Mouse (Mus musculus) midbrain, embryonic 14.5 days (tissue): ENCODE results near the gene Fsd2. TPM values are rescaled to one million over a fixed set of nuclear protein-coding genes. Genes with fewer than 3 reads are reported as not detected.
A peak's percentile ranks its signal among the peaks of the same experiment; 100 is the strongest.

Experiments used
- ATAC-seq: fragments of 200-750 bp; cut with Nextera tagmentation; 2 replicates; pipeline ENCODE4 v1.8.0; 2017; ENCODE audit warnings: moderate number of reproducible peaks, moderate library complexity; ENCODE audit not compliant: low FRiP score, low TSS enrichment
- DNase-seq: peaks from one replicate; pipeline ENCODE4 v3.0.0-alpha.2; 2015
- H3K27ac ChIP-seq: fragments of 300-500 bp; sonication (generic); replicated peaks from 2 replicates; pipeline ENCODE4 v1.5.1; 2014; ENCODE audit warnings: mild to moderate bottlenecking, low read depth, low read length, moderate library complexity
- H3K27me3 ChIP-seq: fragments of 300-500 bp; sonication (generic); 2 replicates; pipeline ENCODE4 v1.6.1; 2014; ENCODE audit warnings: low read length, control low read depth, mixed read lengths; ENCODE audit not compliant: control insufficient read depth, insufficient read depth
- H3K36me3 ChIP-seq: fragments of 300-500 bp; sonication (generic); 2 replicates; pipeline ENCODE4 v1.6.1; 2014; ENCODE audit warnings: low read length, control low read depth; ENCODE audit not compliant: control insufficient read depth, insufficient read depth
- H3K4me1 ChIP-seq: fragments of 300-500 bp; sonication (generic); 2 replicates; pipeline ENCODE4 v1.6.1; 2014; ENCODE audit warnings: mild to moderate bottlenecking, antibody characterized with exemption, low read length, control low read depth; ENCODE audit not compliant: control insufficient read depth, insufficient read depth
- H3K4me2 ChIP-seq: fragments of 300-500 bp; sonication (generic); 2 replicates; pipeline ENCODE4 v1.6.1; 2014; ENCODE audit warnings: mild to moderate bottlenecking, low read length, moderate library complexity
- H3K4me3 ChIP-seq: fragments of 300-500 bp; sonication (generic); replicated peaks from 2 replicates; pipeline ENCODE4 v1.5.1; 2014; ENCODE audit warnings: low read depth, low read length
- H3K9ac ChIP-seq: fragments of 300-500 bp; sonication (generic); replicated peaks from 2 replicates; pipeline ENCODE4 v1.6.1; 2014; ENCODE audit warnings: mild to moderate bottlenecking, low read length, moderate library complexity
- H3K9me3 ChIP-seq: fragments of 300-500 bp; sonication (generic); 2 replicates; pipeline ENCODE4 v1.6.1; 2016; ENCODE audit warnings: low read length, control low read depth, mixed read lengths; ENCODE audit not compliant: control insufficient read depth
- WGBS: fragments of 180-500 bp; shearing (Covaris S2); extraction: QIAGEN DNeasy Blood & Tissue Kit; methylation state at CpG from one replicate; pipeline ENCODE4 v1.1.7; 2014; 5-methylcytosine and 5-hydroxymethylcytosine counted together
- polyA plus RNA-seq: library from polyadenylated mRNA; unstranded; fragments of >200 nt; fragmentation: Nextera tagmentation; extraction: Ambion mirVana; gene quantifications from 2 replicates; pipeline ENCODE4 v1.2.1, GENCODE M21; 2014

The Fsd2 gene
- polyA plus RNA-seq, 1 experiment from 2014 or later = 0.20 TPM

GRCm38 (mm10) chr7:81578413-81578812 lies 11.7 kb upstream of the Fsd2 start:
- ATAC-seq = no peak

GRCm38 (mm10) chr7:81577872-81578271 lies 11.1 kb upstream of the Fsd2 start:
- DNase-seq (no peak), ATAC-seq (no peak)
- H3K4me3 ChIP-seq = no peak overlapping the region
- H3K9me3 ChIP-seq = no peaks in the 10 kb centered on the region
- WGBS = 94% methylated on average over 3 of the region's 3 CpGs
- no peaks in the 10 kb centered on the region for H3K27me3 ChIP-seq
- H3K4me1 ChIP-seq = peaks cover 8% of the 10 kb centered on the region
- no peak overlapping the region for H3K9ac ChIP-seq
- H3K4me2 ChIP-seq = no peak overlapping the region
- peaks cover 32% of the 10 kb centered on the region for H3K36me3 ChIP-seq
- no peak overlapping the region for H3K27ac ChIP-seq

More at GRCm38 (mm10) chr7:81578413-81578812, 11.7 kb upstream of the Fsd2 start:
- H3K4me1 ChIP-seq = 0 out of 2 replicates have a peak, but pooled peaks cover 4% of the 10 kb centered on the region
- 93% methylated on average over 7 of the region's 7 CpGs for WGBS
- no peaks in the 10 kb centered on the region for H3K9me3 ChIP-seq
- no peaks in the 10 kb centered on the region for H3K27me3 ChIP-seq
- no peak overlapping the region for H3K27ac ChIP-seq
- H3K9ac ChIP-seq = no peak overlapping the region
- DNase-seq = no peak
- no peak overlapping the region for H3K4me3 ChIP-seq
- no peak overlapping the region for H3K4me2 ChIP-seq
- H3K36me3 ChIP-seq = peaks cover 32% of the 10 kb centered on the region

- WGBS = 95% methylated on average over 10 of the region's 10 CpGs
- H3K4me3 ChIP-seq = no peak overlapping the region
- no peak for ATAC-seq
Measured at GRCm38 (mm10) chr7:81575606-81576005, 8.9 kb upstream of the Fsd2 start.

GRCm38 (mm10) chr7:81573821-81574220 lies 7.1 kb upstream of the Fsd2 start:
- 96% methylated on average over 9 of the region's 9 CpGs for WGBS
- H3K36me3 ChIP-seq = peaks cover 21% of the 10 kb centered on the region; the same call in 1 of the 2 replicates
- peaks cover 17% of the 10 kb centered on the region for H3K4me1 ChIP-seq
- H3K9me3 ChIP-seq = no peaks in the 10 kb centered on the region
- no peak overlapping the region for H3K4me2 ChIP-seq
- ATAC-seq = no peak
- no peak overlapping the region for H3K4me3 ChIP-seq
- H3K27ac ChIP-seq = no peak overlapping the region
- no peak overlapping the region for H3K9ac ChIP-seq
- no peaks in the 10 kb centered on the region for H3K27me3 ChIP-seq
- no peak for DNase-seq

More at GRCm38 (mm10) chr7:81575606-81576005, 8.9 kb upstream of the Fsd2 start:
- DNase-seq = no peak
- peaks cover 17% of the 10 kb centered on the region for H3K4me1 ChIP-seq
- H3K4me2 ChIP-seq = no peak overlapping the region
- H3K9me3 ChIP-seq = no peaks in the 10 kb centered on the region
- H3K36me3 ChIP-seq = peaks cover 32% of the 10 kb centered on the region
- H3K27ac ChIP-seq = no peak overlapping the region
- H3K9ac ChIP-seq = no peak overlapping the region
- no peaks in the 10 kb centered on the region for H3K27me3 ChIP-seq

- Histone ChIP-seq H3K4me3 (no peak overlapping the region), H3K27me3 (no peaks in the 10 kb centered on the region), H3K4me1 (peaks cover 17% of the 10 kb centered on the region), H3K9me3 (no peaks in the 10 kb centered on the region), H3K27ac (no peak overlapping the region), H3K4me2 (no peak overlapping the region), H3K36me3 (peaks cover 21% of the 10 kb centered on the region; the same call in 1 of the 2 replicates), H3K9ac (no peak overlapping the region)
- 94% methylated on average over 6 of the region's 6 CpGs for WGBS
- ATAC-seq = no peak
- DNase-seq = no peak
Measured at GRCm38 (mm10) chr7:81573397-81573796, 6.7 kb upstream of the Fsd2 start.

GRCm38 (mm10) chr7:81572610-81573268 lies 6.0 kb upstream of the Fsd2 start:
- Histone ChIP-seq H3K27ac (no peak overlapping the region), H3K36me3 (peaks cover 18% of the 10 kb centered on the region; the same call in 1 of the 2 replicates), H3K9me3 (no peaks in the 10 kb centered on the region), H3K9ac (0 out of 2 replicates have a peak overlapping the region, but pooled peaks have one; percentile 20), H3K4me3 (peak overlapping the region; percentile 83), H3K4me1 (peaks cover 17% of the 10 kb centered on the region), H3K4me2 (peak overlapping the region; percentile 68), H3K27me3 (no peaks in the 10 kb centered on the region)
- ATAC-seq (no peak), DNase-seq (no peak)
- WGBS = 86% methylated on average over 6 of the region's 6 CpGs

- Histone ChIP-seq H3K4me1 (peaks cover 17% of the 10 kb centered on the region), H3K9ac (peak overlapping the region; percentile 82), H3K27ac (peak overlapping the region; percentile 95), H3K4me2 (peak overlapping the region; percentile 68), H3K36me3 (peaks cover 18% of the 10 kb centered on the region; the same call in 1 of the 2 replicates), H3K9me3 (no peaks in the 10 kb centered on the region), H3K4me3 (peak overlapping the region; percentile 83), H3K27me3 (no peaks in the 10 kb centered on the region)
- no peak for ATAC-seq
- DNase-seq = no peak
- 22% methylated on average over 15 of the region's 15 CpGs for WGBS
Measured at GRCm38 (mm10) chr7:81571941-81572441, 5.2 kb upstream of the Fsd2 start.

- Histone ChIP-seq H3K4me1 (peaks cover 17% of the 10 kb centered on the region), H3K27ac (peak within 1 kb of the TSS; percentile 95), H3K27me3 (no peaks in the 10 kb centered on the region), H3K9me3 (no peaks in the 10 kb centered on the region), H3K36me3 (peaks cover 14% of the 10 kb centered on the region; the same call in 1 of the 2 replicates), H3K4me2 (peak within 1 kb of the TSS; percentile 68), H3K9ac (peak within 1 kb of the TSS; percentile 82), H3K4me3 (peak within 1 kb of the TSS; percentile 83)
- DNase-seq (peak; percentile 96), ATAC-seq (peak; percentile 100)
- WGBS = under 1% methylated on average over 85 of the region's 96 CpGs
Measured at GRCm38 (mm10) chr7:81571108-81571940, 4.6 kb upstream of the Fsd2 start, which contains the start of gene Whamm. Gene Whamm, plus strand, starts transcription at chr7:81571266.
